Mouse (Mus musculus): ENCODE results near the gene Ncln. TPM values are rescaled to one million over a fixed set of nuclear protein-coding genes. Genes with fewer than 3 reads are reported as not detected.

Ncln gene
- polyA plus RNA-seq, 1 experiment = 203 TPM

- WGBS = 81% methylated on average over 16 of the region's 16 CpGs
- H3K4me3 ChIP-seq (replicated peaks; ENCODE audit: extremely low read depth, low read depth, low read length) = no peak overlapping the region
- DNase-seq = no peak
- no peak for TF ChIP-seq CTCF (IDR thresholded peaks at IDR 0.05; ENCODE audit: insufficient read depth, low read length)
- TF ChIP-seq POLR2A (IDR thresholded peaks at IDR 0.05; ENCODE audit: borderline replicate concordance, extremely low read depth, low read depth, low read length) = no peak
- H3K4me1 ChIP-seq (ENCODE audit: control insufficient read depth, insufficient read depth, low read length) = no peaks in the 10 kb centered on the region
These were observed 28.4 kb downstream of the Ncln start for GRCm38 (mm10) chr10:81467670-81468235.

GRCm38 (mm10) chr10:81466881-81467280 is 29.3 kb downstream of the Ncln start:
- no peak for TF ChIP-seq CTCF (IDR thresholded peaks at IDR 0.05; ENCODE audit: insufficient read depth, low read length)
- TF ChIP-seq POLR2A (IDR thresholded peaks at IDR 0.05; ENCODE audit: borderline replicate concordance, extremely low read depth, low read depth, low read length) = no peak
- no peaks in the 10 kb centered on the region; the same call in 1 of the 2 replicates for H3K4me1 ChIP-seq (ENCODE audit: control insufficient read depth, insufficient read depth, low read length)
- H3K4me3 ChIP-seq (replicated peaks; ENCODE audit: extremely low read depth, low read depth, low read length) = no peak overlapping the region
- WGBS = 59% methylated on average over 14 of the region's 14 CpGs
- DNase-seq = no peak

GRCm38 (mm10) chr10:81466066-81466465 is 30.1 kb downstream of the Ncln start:
- TF ChIP-seq POLR2A (IDR thresholded peaks at IDR 0.05; ENCODE audit: borderline replicate concordance, extremely low read depth, low read depth, low read length) = no peak
- no peak for TF ChIP-seq CTCF (IDR thresholded peaks at IDR 0.05; ENCODE audit: insufficient read depth, low read length)
- H3K4me3 ChIP-seq (replicated peaks; ENCODE audit: extremely low read depth, low read depth, low read length) = no peak overlapping the region
- 64% methylated on average over 2 of the region's 2 CpGs for WGBS
- no peak for DNase-seq
- H3K4me1 ChIP-seq (ENCODE audit: control insufficient read depth, insufficient read depth, low read length) = no peaks in the 10 kb centered on the region; the same call in 1 of the 2 replicates

GRCm38 (mm10) chr10:81465265-81465645 is 30.9 kb downstream of the Ncln start:
- DNase-seq = no peak
- TF ChIP-seq POLR2A (IDR thresholded peaks at IDR 0.05; ENCODE audit: borderline replicate concordance, extremely low read depth, low read depth, low read length) (no peak), CTCF (IDR thresholded peaks at IDR 0.05; ENCODE audit: insufficient read depth, low read length) (no peak)
- Histone ChIP-seq H3K4me1 (ENCODE audit: control insufficient read depth, insufficient read depth, low read length) (no peaks in the 10 kb centered on the region; the same call in 1 of the 2 replicates), H3K4me3 (replicated peaks; ENCODE audit: extremely low read depth, low read depth, low read length) (no peak overlapping the region)
- 5% methylated on average over 5 of the region's 5 CpGs for WGBS

- no peak overlapping the region for H3K4me3 ChIP-seq (replicated peaks; ENCODE audit: extremely low read depth, low read depth, low read length)
- WGBS = 4% methylated on average over 33 of the region's 33 CpGs
- peak; percentile 38 for DNase-seq
- no peaks in the 10 kb centered on the region; the same call in 1 of the 2 replicates for H3K4me1 ChIP-seq (ENCODE audit: control insufficient read depth, insufficient read depth, low read length)
- TF ChIP-seq POLR2A (IDR thresholded peaks at IDR 0.05; ENCODE audit: borderline replicate concordance, extremely low read depth, low read depth, low read length) = no peak
- TF ChIP-seq CTCF (IDR thresholded peaks at IDR 0.05; ENCODE audit: insufficient read depth, low read length) = no peak
These were observed 31.6 kb downstream of the Ncln start for GRCm38 (mm10) chr10:81464405-81465264.

- 61% methylated on average over 4 of the region's 4 CpGs for WGBS
- Histone ChIP-seq H3K4me3 (replicated peaks; ENCODE audit: extremely low read depth, low read depth, low read length) (no peak overlapping the region), H3K4me1 (ENCODE audit: control insufficient read depth, insufficient read depth, low read length) (no peaks in the 10 kb centered on the region; the same call in 1 of the 2 replicates)
- DNase-seq = no peak
- TF ChIP-seq CTCF (IDR thresholded peaks at IDR 0.05; ENCODE audit: insufficient read depth, low read length) (no peak), POLR2A (IDR thresholded peaks at IDR 0.05; ENCODE audit: borderline replicate concordance, extremely low read depth, low read depth, low read length) (no peak)
These were observed 32.7 kb downstream of the Ncln start for GRCm38 (mm10) chr10:81463531-81463930.

- H3K4me3 ChIP-seq (replicated peaks; ENCODE audit: extremely low read depth, low read depth, low read length) = no peak overlapping the region
- 76% methylated on average over 7 of the region's 7 CpGs for WGBS
- no peak for TF ChIP-seq CTCF (IDR thresholded peaks at IDR 0.05; ENCODE audit: insufficient read depth, low read length)
- no peak for TF ChIP-seq POLR2A (IDR thresholded peaks at IDR 0.05; ENCODE audit: borderline replicate concordance, extremely low read depth, low read depth, low read length)
- H3K4me1 ChIP-seq (ENCODE audit: control insufficient read depth, insufficient read depth, low read length) = no peaks in the 10 kb centered on the region; the same call in 1 of the 2 replicates
- no peak for DNase-seq
These were observed 33.3 kb downstream of the Ncln start for GRCm38 (mm10) chr10:81462917-81463316.

GRCm38 (mm10) chr10:81462415-81462804 is 33.8 kb downstream of the Ncln start:
- Histone ChIP-seq H3K4me3 (replicated peaks; ENCODE audit: extremely low read depth, low read depth, low read length) (no peak overlapping the region), H3K4me1 (ENCODE audit: control insufficient read depth, insufficient read depth, low read length) (no peaks in the 10 kb centered on the region; the same call in 1 of the 2 replicates)
- TF ChIP-seq CTCF (IDR thresholded peaks at IDR 0.05; ENCODE audit: insufficient read depth, low read length) (no peak), POLR2A (IDR thresholded peaks at IDR 0.05; ENCODE audit: borderline replicate concordance, extremely low read depth, low read depth, low read length) (no peak)
- WGBS = 34% methylated on average over 7 of the region's 7 CpGs
- DNase-seq = no peak

- no peak for TF ChIP-seq CTCF (IDR thresholded peaks at IDR 0.05; ENCODE audit: insufficient read depth, low read length)
- 9% methylated on average over 16 of the region's 16 CpGs for WGBS
- DNase-seq = no peak
- no peak overlapping the region for H3K4me3 ChIP-seq (replicated peaks; ENCODE audit: extremely low read depth, low read depth, low read length)
- no peaks in the 10 kb centered on the region; the same call in 1 of the 2 replicates for H3K4me1 ChIP-seq (ENCODE audit: control insufficient read depth, insufficient read depth, low read length)
These were observed 34.3 kb downstream of the Ncln start for GRCm38 (mm10) chr10:81461673-81462414.

Measured in lung, adult 2 months (tissue).